Mouse (Mus musculus): ENCODE measurements at regions not wholly inside any gene's neighbourhood (a gene's known extent, or its start where the extent isn't known, plus 50 kb on each side); places are given as distances from the start of the nearest gene placed in this dataset.

DNA sequence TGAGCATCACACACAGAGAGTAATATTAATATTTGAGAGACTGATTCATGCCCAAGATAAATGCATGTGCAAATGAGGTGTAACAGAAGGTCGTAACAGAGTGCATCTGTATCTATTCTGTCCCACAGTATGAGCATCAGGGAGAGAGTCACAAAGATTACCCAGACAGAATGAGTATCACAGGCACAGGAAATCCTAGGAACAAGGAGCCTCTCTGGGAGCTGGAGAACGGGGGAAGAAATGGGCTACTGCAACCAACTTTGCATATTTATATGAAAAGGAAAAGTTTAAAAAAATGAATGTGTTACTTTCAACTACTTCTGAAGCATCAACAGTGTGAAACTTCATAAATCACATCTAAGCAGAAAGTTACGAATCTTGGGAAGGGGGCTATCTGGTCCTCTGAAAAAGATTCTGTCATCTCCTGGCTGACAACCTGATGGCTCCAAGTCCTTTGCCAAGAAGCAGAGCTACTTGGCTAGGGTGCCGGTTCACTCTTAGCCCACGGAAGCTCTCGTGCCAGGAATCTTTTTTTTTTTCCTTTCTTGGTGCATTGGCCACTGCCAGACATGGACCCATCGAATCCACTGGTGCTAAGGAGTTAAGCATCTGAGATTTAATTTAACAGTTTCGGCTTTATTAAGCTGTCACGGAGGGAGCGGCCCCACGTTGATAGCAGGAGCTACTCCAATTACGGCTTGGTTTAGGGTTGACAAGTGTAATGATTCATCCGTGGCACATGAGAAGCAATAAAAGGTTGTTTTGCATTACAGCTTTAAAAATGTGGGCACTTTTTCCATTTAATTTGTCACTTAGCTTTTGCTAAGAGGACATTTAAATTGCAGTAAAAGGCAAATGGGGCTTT lies 277.6 kb upstream of the Smim15 start:
- DNase-seq (ENCODE audit: low spot score) = no peak

DNA sequence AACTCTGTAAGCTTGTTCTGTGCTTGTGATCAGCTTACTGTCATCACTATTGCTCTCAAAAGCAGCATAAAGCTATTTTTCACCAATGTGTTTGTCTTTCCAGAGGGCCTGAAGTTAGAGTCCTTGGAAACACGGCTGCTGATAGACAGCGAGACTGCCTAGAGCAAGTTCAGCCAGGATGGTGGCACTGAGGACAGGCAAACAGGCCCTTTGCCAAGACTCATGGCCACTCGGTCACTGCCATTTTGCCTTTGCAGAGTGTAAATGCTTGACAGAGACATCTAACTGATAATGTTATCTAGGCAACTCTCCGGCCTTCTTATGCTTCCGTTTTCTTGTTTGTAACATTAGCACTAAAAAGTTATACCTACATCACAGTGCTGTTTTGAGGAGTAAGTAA lies 280.3 kb upstream of the Smim15 start:
- DNase-seq (ENCODE audit: low spot score) = no peak

DNA sequence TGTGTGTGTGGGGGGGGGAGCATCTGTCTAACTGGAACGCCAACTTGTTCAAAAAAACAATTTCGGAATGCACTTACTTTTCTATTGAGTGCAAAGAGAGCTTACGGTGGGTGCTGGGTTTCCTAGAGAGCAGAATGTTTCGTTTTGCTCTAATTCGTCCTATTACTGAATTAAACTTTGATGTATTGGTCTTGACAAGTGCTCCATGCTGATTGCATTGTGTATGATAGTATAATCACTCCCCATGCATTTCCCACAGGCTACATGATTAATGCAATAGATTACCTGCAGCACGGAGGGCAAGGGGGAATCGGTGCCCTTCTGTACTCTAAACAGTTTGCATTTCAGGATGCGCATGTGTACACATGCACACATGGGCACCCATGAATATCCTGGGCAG lies 283.7 kb upstream of the Smim15 start:
- no peak for DNase-seq (ENCODE audit: low spot score)

DNA sequence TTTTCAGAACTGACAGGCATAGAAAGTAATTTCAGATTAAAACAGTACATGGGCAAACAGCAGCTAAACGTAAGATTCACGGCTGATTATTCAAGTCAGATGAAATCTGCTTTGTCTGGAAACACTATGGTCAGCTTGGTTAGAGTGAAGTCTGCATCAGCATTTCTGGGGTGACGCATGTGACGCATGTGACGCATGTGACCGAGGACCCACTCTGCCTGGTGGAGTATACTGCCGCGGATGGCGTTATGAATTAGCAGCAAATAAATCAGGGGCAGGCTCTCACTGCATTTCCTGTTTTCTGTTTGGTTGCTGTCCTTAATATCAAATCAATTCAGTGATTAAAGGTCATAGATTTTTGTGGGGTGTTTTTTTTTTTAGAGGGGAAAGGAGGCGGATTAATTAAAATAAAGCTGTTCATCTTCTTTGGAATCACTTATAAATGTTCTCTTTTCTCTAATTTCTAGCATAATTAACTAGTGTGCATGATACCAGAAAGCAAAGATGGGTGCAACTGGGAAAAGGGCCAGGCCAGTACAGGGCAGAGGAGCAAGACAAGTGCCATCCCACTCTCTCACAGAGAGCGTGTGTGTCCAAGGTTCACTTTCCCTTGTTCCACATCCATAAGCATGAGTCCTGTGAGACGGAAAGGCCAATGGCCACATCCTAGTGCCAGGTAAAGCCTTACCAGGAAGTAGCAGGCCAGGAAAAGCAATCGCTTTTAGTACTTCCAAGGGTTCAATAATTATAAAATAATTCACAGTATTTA lies 285.7 kb upstream of the Smim15 start:
- no peak for DNase-seq (ENCODE audit: low spot score)

DNA sequence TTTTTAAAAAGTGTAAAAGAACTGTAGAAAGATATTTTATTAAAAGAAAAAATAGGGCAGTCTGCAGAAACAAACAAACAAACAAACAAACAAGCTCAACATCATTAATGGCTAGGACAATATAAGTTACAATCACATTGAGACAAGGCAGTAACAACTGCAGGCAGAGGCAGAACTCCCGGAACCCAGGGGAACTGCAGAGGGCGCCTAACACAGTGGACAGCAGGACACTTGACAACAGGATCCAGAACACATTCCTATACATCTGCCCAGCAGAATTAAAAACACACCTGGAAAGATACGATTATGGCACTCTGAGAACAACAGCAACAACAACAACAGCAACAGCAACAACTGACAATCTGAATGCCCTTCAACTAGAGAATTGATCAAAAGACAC lies 291.5 kb upstream of the Smim15 start:
- DNase-seq (ENCODE audit: low spot score) = no peak

DNA sequence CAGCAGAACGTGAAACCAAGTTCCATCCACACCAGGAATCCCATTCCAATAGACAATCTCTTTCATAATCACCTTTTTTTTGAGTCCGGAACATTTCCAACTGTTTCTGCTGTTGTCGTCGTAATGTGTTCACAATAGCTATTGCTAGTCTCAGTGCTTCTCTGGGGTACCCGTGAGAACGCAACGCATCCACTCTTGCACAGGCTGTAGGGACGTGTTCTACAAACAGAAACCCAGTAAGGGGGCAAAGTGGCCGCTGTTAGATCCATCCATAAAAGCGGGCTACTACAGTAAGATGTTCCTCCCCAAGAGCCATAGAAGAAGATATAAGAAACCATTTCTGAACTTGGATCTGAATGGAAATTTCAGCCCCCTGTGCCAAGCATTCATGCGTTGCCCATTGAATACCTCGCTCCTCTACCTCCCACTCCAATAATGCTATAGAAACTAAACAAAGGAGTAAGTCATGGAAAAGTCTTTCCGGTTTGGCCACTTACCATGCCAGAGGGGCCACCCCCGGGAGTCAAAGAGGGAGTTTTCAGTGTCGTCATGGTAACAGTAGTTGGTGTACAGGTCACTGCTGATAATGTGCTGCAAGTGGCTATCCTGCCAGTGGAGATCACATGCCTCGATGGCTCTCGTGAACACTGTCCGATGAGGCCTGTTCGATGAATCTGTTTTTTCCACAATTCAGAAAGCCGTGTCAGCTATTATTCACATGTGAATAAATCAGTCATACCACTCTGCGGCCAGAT lies 300.6 kb upstream of the Smim15 start:
- DNase-seq (ENCODE audit: low spot score) = peak; percentile 7

DNA sequence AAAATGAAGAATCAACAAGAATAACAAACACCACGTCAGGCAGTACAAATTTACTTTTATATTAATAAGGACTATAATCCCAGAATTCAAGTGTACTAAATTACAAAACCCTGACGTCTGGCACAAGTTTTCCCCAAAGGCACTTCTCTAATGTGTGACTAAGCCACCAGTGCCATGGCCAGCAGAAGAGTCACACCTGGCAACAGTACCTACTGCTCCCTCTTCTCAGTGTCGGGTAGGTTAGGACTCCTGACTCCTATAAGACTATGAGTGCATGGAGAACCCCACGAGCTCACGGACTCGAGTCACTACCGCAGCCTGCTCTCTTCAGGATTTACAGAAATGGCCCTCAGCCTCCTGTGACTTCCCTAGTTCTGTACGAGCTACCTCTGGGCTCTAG lies 307.7 kb upstream of the Smim15 start:
- DNase-seq (ENCODE audit: low spot score) = no peak

DNA sequence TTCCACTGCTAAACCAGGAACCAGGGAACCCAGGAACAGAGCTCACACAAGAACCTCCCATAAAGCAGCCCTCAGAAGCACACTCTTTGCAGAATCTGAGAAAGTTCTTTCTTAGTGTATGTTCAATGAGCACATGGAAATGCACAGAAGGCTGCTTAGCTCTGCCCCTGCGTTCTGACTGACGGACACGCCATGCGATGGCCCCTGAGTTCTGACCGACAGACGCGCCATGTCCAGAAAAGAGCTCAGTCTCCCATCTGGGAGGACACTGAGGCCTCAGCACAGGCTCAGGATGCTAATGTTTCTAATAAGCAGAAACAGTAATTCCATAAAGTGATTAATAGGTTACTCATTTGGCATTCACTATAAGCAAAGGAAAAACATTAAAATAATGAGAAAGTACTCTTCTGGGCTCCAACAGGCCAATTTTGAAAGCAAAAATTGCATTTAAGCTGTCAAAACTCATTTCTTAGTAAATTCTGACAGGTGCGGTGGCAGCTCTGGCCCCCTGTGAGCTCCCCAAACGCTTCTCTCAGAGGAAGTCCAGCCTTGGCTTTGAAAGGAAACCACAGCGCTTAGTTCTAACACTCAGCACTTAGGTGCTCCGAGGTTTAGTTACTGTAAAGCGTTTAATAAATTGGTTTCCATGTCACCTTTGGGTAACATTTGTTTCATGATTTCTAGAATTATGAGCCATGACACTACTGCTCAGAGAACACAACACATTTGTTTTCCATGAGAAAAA lies 309.9 kb upstream of the Smim15 start:
- no peak for DNase-seq (ENCODE audit: low spot score)

DNA sequence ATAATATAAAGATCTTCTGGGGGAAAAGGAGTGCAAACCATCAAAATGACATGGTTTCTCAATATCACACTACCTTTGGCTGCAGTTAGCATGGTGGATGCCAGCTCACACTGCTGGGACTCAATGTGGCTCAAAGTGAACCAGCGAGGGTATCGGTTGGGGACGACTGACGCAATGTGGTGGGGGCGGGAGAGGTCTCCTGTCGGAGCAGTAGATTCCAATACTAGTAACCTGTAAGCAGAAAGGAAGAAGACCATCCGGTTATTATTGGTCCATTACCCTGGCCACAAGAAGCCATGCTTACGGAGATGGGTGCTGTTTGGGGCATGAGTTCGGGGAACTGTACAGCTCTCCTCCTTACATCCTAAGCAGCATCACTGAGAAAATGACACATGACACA lies 313.3 kb upstream of the Smim15 start:
- DNase-seq (ENCODE audit: low spot score) = no peak

DNA sequence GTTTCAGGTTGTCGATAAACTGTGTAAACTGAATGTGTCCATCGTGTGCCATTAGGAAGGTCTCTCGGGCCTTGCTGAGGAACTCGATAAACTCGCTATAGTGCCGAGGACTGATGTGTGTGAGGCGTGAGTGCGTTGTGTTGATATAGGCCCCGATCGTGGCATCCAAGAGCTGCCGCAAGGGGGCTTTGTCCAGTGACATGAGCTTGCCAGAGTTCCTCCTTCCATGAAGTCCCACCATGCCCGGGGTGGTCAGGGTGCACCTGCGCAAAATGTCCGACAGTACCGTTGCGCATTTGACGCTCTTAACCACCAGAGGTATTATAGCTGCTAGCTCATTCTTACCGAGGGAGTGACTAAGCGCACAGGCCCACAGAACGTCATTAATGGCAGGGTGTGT lies 317.8 kb upstream of the Smim15 start:
- no peak for DNase-seq (ENCODE audit: low spot score)

DNA sequence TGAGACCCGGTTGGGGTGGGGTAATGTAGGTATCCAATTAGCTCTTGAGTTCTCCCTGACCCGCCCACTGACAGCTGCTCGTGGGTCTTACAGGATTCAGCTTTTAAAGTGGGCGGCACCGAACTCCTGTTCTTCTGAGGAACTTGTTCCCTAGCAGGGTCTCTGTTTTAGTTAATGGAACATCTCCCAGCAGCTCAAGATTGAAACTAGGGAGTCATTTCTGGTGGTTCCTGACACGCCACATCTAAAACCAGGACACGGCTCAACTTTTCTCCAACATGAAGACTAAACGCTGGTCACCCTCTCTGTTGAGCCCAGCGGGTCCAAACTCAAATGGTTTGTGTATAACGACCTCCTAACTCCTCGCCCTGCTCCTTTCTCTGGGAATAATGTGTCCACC lies 322.3 kb upstream of the Smim15 start:
- DNase-seq (ENCODE audit: low spot score) = no peak

DNA sequence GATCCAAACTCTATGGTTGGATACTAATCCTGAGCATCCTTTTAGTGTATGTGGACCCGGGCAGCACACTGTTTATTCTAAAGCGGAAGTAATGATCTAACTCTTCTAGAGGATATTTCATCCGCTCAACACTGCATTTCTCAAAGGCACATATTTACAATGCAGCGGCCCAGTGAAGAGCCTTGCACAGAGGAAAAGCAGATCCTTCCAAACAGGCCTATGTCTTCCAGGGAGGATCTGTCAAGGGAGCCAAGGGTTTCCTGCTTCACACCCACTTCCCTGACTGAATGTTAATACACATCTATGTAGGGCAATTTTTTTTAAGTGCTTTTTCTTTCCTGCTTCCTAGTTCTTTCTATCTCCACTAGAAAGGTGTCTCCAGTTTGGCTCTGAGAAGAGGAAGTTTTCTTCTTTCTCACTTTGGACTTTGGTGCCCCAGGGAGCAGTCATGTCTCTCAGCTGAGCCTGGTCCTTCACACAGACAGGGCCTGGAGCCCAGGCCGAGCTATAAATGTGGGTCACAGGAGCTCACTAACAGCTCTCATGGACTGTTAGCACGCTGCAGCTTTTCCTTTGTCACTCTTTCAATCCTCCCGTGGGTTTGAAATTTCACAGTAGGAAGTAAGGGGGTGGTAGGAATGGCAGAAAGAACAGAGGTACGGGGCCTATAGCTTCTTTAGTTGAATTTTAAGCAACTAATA lies 323.2 kb upstream of the Smim15 start:
- DNase-seq (ENCODE audit: low spot score) = no peak

DNA sequence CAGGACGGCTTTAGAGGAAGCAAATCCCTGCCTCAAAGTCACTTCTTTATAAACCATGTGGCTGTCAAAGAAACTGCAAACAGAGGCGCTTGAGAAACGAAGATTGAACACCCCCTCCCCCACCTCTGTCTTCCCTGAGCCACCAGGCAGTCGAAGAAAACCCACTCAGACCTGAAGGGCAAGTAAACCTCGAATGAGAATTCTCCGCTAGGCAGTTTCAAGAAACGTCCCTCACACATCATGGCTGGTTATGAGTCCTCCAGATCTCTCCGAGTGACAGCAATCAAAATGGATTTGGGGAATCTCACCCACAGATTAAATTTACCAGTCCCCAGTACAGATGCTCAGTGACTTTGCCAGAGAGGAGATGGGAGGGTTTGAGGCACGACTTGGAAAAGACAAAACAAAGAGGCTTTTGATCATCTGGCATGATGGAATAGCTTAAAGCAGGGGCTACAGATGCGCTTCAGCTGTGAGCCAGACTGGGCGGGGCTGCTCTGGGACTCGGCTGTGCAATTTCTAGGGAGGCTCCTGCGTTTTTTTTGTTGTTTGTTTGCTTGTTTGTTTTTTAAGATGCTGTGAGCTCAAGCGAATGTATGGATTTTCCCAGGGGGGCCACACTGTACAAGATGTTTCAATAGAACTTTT lies 325.1 kb upstream of the Smim15 start:
- DNase-seq (ENCODE audit: low spot score) = no peak

DNA sequence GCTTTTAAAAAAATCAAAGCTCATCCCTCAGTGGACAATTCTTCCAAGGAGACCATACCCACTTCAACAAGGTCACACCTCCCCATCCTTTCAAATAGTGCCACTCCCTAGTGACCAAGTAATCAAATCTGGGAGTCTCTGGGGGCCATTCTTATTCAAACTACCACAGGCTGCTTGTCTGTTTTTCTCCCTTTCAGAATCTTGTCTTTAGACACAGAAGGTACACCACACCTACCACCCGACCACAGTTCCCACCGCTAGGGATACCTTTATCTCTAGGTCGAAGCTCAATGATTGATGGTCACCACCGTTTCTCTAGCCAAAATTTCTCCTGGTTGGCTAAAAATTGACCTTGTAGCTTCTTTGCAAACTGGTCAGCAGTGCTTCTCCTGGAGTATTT lies 328.6 kb upstream of the Smim15 start:
- DNase-seq (ENCODE audit: low spot score) = no peak

DNA sequence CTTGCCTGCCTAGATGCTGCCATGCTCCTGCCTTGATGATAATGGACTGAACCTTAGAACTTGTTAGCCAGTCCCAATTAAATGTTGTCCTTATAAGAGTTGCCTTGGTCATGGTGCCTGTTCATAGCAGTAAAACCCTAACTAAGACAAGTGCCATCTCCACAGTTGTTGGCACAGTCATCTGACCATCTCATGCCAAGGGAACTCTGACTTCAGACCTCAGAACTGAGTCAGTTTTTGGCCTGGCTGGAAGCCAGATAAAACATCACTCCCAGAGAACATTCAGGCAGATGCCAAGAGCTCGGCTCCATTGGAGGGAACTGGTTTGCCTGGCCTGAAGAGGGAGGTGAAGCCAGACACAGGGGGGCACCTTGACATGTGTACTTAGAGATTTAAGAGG lies 330.2 kb upstream of the Smim15 start:
- peak; percentile 7 for DNase-seq (ENCODE audit: low spot score)

DNA sequence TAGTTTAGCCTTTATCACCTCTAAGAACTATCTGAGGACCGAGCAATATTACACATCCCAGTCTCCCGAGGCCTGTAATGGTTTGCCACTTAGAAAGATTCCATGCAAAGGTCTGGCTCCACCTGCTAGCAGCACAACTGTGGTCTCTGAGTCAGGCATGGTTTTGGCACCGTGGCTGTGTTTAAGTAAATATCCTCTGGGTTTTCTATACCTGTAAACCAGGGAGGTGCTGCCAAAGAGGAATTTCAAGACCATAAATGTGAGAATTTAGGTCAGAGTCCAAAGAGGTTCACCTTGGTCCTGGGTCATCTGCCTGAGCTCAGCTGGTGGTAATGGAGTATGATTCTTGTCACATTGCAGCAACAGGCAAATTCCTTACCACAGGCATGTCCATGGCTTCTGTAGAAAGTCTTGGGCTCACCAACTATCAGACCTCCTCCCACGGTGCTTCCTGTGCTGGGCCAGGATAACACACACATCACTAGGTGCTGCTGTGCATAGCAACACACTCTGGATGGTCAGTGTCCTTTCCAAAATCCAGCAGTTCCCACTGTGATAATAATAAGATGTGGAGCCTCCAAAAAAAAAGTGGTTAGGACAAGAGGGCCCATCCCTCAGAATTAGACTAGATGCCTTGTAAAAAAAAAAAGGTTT lies 332.8 kb upstream of the Smim15 start:
- no peak for DNase-seq (ENCODE audit: low spot score)

DNA sequence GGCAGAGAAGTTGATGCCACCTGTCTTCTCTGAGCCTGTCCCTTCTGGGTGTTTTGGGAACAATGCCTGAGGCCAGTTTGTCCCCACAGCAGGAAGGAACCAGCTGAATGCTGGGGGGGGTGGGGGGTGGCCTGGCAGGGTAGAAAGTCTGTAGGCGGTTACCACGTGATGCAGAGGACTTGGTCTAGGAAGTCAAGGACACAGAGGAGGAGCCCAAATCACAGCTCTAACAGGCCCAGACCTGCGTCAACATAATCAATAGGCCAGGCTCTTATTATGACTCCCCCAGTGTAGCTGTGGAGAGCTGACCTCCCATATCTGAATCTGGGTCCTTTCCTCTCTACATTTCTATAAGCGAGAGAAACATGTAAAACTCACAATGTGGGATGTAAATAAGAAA lies 333.9 kb upstream of the Smim15 start:
- DNase-seq (ENCODE audit: low spot score) = no peak

DNA sequence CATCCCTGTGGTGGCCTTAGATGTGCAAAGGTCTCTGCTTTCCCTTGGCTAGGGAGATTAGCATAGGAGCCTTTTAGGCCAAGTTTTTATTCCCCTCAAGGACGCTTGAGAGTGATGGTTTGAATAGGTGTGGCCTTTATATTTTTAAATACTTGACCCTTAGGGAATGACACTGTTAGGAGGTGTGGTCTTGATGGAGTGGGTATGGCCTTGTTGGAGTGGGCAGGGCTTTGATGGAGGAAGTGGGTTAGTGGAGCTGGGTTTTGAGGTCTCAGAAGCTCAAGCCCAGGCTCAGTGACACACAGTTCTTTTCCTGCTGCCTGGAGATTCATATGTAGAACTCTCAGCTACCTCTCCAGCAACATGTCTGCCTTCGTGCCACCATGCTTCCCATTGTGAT lies 334.4 kb upstream of the Smim15 start:
- DNase-seq (ENCODE audit: low spot score) = no peak

DNA sequence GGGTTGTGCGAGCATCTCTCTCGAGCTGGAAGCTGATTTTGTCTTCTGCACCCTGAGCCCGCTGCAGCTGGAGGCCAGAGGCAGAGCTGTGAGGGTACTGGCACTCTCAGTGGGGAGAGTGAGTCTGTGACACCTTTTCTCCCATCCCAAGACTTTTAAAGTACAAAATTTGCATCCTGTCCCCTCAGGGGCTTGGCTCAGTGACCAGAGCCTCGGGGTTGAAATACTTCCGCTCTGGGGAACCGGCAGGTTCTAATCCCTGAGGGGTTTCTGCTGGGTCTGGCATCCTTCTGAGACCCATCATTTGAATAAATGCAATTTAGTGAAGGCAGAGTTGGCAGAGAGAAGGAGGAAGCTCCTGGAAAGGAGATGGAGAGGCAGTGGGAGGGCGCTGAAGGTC lies 340.5 kb upstream of the Smim15 start:
- DNase-seq (ENCODE audit: low spot score) = no peak
